Mouse (Mus musculus): ENCODE measurements at regions not wholly inside any gene's neighbourhood (a gene's known extent, or its start where the extent isn't known, plus 50 kb on each side); places are given as distances from the start of the nearest gene placed in this dataset.
A peak's percentile ranks its signal among the peaks of the same experiment; 100 is the strongest.

GRCm38 (mm10) chr11:20929426-20929825 is 98.6 kb upstream of the Lgalsl start:
- no peak for DNase-seq (ENCODE audit: low spot score in 2 of 2)

DNA sequence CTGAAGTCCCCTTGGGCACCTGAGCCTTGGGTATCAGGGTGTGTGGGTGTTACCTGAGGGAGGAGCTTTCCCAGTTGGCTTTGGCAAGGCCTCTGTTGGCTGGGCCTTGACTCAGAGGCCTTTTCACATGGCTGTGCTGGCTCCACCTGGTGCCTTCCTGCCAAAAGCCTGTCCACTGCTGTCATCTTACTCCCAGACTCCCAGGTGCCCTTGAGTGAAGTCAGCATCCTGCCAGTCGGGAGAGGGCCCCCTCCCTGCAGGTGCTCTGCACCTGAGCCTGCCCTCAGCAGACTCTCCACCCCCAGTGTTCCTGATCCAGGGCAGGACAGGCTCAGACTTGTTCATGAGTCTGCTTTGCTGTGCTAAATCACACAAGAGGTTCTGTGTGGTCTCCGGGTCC is 99.2 kb upstream of the Lgalsl start:
- no peak for DNase-seq (ENCODE audit: low spot score in 2 of 2)

DNA sequence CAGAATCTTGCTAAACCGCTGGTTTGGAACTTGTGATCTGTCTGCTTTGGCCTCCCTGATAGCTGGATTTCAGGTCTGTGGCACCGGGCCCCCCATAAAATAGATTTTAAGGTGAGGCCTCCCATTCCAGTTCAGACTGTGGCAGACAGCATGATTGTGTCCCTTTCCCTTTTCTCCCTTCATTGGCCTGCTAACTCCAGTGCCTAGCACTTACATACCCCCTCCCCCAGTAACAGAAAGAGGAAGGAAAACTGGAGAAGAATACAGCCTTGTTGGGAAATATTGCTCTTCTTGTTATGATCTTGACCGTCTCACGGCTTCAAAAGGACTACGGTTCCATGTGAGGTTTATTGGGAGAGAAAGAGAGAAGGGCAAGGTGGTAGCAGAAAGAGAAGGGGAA is 99.7 kb upstream of the Lgalsl start:
- no peak for DNase-seq (ENCODE audit: low spot score in 2 of 2)

DNA sequence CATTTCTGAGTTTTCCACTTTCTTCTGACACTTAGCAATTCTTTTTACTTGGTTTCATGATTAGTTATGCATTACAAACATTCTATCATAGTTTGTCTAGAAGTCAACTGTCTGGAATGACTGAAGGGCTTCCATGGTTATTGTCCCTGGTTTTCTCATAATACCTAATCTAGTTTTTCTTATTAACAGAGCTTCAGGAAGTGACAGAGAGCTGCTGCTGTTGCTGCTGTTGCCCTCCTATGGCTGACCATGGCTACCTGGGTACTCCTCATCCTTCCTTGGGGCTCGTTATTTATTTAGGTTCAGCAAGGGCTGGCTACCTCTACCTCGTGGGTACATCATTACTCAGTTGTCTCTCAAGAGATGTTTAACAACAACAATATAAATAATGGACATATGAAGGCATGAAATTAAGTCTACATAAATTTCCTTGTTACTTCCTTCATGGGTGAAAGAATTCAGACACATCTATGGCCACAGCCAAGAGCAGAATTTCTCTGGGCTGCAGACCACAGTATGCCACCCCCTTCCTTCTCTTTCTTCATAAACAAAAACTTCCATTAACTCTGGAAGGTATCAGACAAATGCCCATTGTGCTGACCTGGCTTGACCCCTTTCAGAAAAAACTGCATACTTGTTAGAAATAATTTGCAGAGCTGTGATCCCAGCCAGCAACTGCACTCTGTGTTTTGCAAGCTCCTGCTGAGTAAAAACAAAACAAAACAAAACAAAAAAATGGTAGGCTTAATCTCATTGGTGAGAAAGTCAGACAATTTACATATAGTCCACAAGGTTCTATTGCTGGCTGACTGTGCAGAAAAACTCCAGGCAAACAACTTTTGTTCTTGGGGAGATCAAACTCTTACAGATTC is 103.6 kb upstream of the Lgalsl start:
- no peak for DNase-seq (ENCODE audit: low spot score in 2 of 2)

GRCm38 (mm10) chr11:20935063-20935370 is 104.2 kb upstream of the Lgalsl start:
- DNase-seq (ENCODE audit: low spot score in 2 of 2), result no peak

DNA sequence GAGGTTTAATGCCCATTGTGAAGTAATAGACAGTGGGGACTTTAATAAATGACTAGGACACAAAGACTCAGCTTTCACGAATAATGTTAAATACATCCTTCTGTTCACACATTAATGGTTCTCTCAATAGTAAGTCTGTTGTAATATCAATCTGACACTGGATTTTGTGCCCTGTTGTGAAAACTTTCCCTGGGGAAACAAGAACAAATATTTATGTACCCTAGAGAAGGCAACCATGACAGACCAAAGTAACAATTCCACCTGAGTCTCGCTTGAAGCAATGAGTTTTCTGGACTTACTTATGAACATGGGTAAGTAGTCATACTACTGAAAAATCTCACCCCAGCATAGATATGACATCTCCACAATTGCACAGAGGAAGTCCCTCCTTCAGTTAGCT is 105.1 kb upstream of the Lgalsl start:
- DNase-seq (ENCODE audit: low spot score in 2 of 2), result no peak

DNA sequence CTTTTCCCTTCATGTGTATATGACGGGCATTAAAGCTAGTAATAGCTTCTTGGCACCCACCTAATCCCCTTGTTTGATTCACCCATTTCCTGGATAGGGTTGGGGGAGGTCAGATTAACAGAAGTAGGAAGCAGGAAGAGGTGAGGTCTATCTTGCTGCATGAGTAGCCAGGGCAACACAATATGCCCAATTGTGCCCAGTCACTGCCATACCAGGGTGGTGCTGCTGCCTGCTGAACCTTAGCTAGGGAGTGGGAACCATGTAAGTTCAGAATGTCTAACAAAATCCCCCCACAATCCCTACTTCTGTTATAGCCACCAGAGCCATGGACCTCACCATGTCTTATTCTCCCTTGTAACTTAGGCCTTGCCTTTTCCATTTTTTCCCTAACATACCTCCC is 106.1 kb upstream of the Lgalsl start:
- DNase-seq (ENCODE audit: low spot score in 2 of 2), result no peak

DNA sequence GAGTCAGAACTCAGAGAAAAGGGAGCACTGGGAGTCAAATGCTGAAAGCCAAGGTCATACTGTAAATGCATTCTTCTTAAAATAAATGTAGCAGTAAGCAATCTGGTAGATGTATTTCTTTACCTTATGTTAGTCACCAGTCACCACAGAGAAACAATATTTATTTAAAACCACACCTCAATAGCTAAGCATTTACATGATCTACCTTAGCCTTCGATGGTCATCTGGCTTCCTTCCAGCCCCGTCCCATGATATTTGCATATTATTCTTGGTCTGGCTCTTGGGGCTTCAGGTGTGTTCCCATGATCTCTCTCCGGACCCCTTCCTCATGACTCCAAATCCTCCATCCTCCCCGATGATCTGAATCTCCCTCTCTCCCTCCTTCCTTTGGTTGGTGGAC is 107.1 kb upstream of the Lgalsl start:
- DNase-seq (ENCODE audit: low spot score in 2 of 2), result no peak

GRCm38 (mm10) chr11:20939644-20940043 is 108.8 kb upstream of the Lgalsl start:
- no peak for DNase-seq (ENCODE audit: low spot score in 2 of 2)

DNA sequence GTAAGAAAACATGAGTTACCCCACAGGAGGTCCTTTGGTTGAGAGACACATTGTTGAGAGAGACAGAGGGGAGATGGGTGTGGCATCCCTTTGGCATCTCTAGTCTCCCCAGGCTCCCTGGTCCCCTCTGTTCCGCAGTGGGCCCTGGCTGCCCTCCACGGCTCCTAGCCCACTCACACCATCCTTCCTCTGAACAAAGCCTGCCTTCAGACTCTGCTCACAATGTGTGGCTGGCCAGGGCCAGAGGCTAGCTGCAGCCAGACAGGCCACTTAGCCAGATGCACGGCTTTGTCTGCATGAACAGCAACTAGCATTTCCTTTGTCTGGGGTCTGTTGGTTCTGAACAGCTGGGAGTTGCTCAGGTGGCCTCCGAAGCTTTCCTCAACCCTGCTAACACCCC is 110.7 kb upstream of the Lgalsl start:
- peak; percentile 30 to 41 for DNase-seq (ENCODE audit: low spot score in 2 of 2)

DNA sequence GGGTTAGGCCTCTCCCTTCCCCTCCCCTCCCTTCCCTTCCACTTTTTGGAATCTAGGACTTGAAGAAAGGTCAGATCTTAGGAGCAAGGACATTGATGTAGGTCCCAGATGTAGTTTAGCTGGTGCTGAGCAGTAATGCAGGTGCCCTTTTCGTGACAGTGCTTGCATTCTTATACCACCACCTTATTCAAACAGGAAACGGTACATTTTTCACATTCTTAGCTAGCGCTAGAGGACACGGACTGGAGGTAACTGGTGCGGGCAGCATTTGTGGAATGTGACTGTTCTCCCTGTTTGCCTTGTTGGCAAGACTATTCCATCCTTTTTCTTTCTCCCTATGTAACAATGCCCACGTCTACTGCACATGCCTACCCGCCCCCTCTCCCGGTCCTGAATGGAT is 124.7 kb upstream of the Lgalsl start:
- DNase-seq (ENCODE audit: low spot score in 2 of 2), result no peak

GRCm38 (mm10) chr11:20957766-20958165 is 126.9 kb upstream of the Lgalsl start:
- no peak for DNase-seq (ENCODE audit: low spot score in 2 of 2)

DNA sequence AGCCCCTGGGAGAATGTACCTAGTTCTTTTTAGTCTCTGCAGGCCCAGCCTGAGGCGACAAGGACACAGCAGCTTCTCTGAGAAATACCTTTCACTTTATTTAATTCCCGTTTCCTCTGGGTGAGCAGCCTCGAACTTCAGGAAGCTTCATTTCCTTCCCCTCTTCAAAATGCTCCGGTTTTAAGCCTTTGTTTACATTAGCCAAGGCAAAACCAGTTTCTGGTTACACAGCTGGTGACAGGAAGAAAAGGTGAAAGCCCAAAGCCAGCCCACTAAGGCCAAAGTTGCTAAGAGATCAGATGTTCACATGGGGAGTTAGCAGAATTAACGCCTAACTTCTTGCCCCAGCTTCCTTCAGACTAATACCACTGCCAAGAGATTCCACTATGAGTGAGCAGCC is 127.4 kb upstream of the Lgalsl start:
- DNase-seq (ENCODE audit: low spot score in 2 of 2), result no peak

- DNase-seq (ENCODE audit: low spot score in 2 of 2), result no peak
Measured at GRCm38 (mm10) chr11:20960066-20960465, 129.2 kb upstream of the Lgalsl start.

- DNase-seq (ENCODE audit: low spot score in 2 of 2), result no peak
Measured at GRCm38 (mm10) chr11:20960750-20961149, 129.9 kb upstream of the Lgalsl start.

GRCm38 (mm10) chr11:20961626-20962025 is 129.5 kb upstream of the Peli1 start:
- DNase-seq (ENCODE audit: low spot score in 2 of 2), result no peak

GRCm38 (mm10) chr11:20965575-20966239 is 125.4 kb upstream of the Peli1 start:
- DNase-seq (ENCODE audit: low spot score in 2 of 2), result no peak

DNA sequence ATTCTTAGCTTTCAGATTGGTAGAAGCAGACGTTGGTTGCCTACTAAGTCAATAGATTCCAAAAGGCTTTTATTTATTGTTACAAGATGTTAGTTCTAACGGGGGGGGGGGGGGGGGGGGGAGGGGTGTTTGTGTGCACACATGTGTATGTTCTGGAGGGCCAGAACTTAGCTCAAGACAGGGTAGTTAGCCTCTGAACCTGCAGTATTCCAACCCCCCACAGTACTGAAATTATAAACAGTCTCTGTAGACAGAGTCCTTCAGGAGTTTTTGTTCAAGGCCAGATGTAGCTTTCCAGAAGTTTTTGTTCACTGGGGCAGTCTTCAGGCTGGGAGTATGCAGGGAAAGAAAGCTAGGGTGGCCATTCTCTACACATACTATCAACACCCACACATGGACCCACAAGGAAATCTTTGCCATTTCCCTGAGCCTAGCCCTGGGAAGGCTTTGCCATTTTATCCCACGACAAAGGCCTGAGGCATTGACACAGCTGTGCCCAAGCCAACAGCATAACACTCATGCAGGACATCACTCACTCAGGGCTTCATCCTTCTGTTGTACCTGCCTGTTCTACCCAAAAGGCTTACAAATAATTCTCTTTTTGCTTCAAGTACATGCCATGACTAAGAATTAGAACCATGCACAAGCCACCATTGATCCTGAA is 123.6 kb upstream of the Peli1 start:
- DNase-seq (ENCODE audit: low spot score in 2 of 2), result no peak

- DNase-seq (ENCODE audit: low spot score in 2 of 2), result no peak
Measured at GRCm38 (mm10) chr11:20968341-20968740, 122.8 kb upstream of the Peli1 start.

DNA sequence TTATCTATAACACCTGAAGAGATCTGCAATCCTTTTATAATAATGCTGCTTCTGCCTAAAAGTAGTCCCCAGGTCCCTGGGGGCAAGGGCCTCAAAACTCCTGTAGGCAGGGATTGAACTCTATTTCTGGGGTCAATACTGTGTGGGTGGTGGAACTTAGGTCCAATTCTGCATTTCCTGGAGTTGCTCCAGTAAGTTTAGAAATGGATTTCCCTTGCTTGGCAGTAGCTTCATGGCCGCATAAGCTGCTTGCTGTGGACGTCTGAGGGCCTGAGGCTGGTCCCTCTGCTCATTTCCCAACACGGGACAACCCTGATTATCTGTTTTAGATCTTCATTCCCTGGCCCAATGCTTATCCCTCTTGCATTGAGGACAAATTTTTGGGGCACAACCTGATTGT is 118.0 kb upstream of the Peli1 start:
- DNase-seq (ENCODE audit: low spot score in 2 of 2), result no peak

DNA sequence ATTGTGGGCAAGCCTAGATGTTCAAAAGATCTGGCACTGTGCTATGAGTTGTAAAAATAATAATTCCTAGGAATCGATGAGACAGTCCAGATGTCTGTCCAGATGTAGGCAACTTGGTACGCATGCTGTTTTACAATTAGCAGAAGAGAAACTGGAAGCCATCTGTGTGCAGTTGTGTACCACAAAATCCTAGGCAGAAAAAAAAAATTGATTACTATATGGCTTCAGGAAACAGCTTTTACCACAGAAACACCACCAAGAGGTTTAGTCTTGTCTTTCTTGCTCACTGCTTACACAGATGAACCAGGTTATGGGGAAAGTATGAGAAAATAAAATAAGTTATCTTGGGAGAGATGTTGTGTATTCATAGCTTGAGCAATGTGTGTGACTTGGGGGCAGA is 109.5 kb upstream of the Peli1 start:
- DNase-seq (ENCODE audit: low spot score in 2 of 2), result no peak

GRCm38 (mm10) chr11:20982010-20982409 is 109.1 kb upstream of the Peli1 start:
- no peak for DNase-seq (ENCODE audit: low spot score in 2 of 2)

DNA sequence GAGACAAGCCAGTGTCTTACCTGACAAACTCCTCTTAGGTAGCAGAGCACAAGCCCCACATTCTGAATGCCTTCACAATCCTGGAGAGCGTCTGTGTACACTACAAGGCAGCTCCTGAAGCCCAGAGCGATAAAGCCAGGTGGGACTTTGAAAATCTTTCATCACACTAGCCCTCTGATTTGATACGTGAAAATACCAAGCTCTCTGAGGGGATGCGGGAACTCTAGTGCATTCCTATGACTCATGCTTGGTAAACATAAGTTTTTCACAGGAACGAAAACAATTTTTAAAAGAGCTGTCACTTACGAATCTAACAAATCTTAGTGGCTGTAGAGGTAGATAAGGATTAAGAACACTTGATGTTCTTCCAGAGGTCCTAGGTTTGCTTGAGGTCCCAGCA is 108.6 kb upstream of the Peli1 start:
- DNase-seq (ENCODE audit: low spot score in 2 of 2), result no peak
